Mouse (Mus musculus) liver, postnatal 0 days (tissue): ENCODE results near the gene Olfml2a.

ENCODE experiments used
- CTCF ChIP-seq: sonication (generic); IDR thresholded peaks from 2 replicates; pipeline ENCODE4 v1.5.1; 2016; ENCODE audit warnings: antibody characterized with exemption, low read depth
- EP300 ChIP-seq: IDR thresholded peaks from 2 replicates; pipeline ENCODE4 v1.6.1; 2016; ENCODE audit warnings: antibody characterized with exemption, low read depth, mild to moderate bottlenecking

GRCm38 (mm10) chr2:38904290-38904689 lies 27.5 kb upstream of the Olfml2a start:
- no peak for TF ChIP-seq CTCF
- TF ChIP-seq EP300: no peak
